Mouse (Mus musculus) left cerebral cortex, postnatal 36 days (tissue): ENCODE results near the gene Rnaseh1. TPM values are rescaled to one million over a fixed set of nuclear protein-coding genes. Genes with fewer than 3 reads are reported as not detected.
A peak's percentile ranks its signal among the peaks of the same experiment; 100 is the strongest.

ENCODE experiments used
- DNase-seq, 2 experiments: peaks; one replicate each; pipeline ENCODE4 v3.0.0; 2021 to 2022; ENCODE audit warnings: low spot score in 2 of 2, mixed read lengths in 1 of 2
- intact Hi-C: fragments of 180-260 bp; cut with DNase I; formaldehyde crosslinking; loops from one replicate; pipeline ENCODE4 v1.15.1; 2025
- total RNA-seq, 2 experiments: library from RNA; stranded (reverse); gene quantifications; 2 replicates each; pipeline ENCODE4 v1.2.3; 2021

Gene Rnaseh1
- total RNA-seq, 2 experiments from 2014 or later: 13.4 to 15.2 TPM

GRCm38 (mm10) chr12:28638778-28639177 is 10.6 kb upstream of the Rnaseh1 start:
- DNase-seq: no peak
- intact Hi-C loops: loop anchor here (5.0 kb wide), 1 partner anchor 46 kb away; no protein-coding TSS in a partner anchor

- no peak for DNase-seq
- intact Hi-C loops: no loop called here
Observed at GRCm38 (mm10) chr12:28662628-28663027, 13.2 kb downstream of the Rnaseh1 start.

DNA sequence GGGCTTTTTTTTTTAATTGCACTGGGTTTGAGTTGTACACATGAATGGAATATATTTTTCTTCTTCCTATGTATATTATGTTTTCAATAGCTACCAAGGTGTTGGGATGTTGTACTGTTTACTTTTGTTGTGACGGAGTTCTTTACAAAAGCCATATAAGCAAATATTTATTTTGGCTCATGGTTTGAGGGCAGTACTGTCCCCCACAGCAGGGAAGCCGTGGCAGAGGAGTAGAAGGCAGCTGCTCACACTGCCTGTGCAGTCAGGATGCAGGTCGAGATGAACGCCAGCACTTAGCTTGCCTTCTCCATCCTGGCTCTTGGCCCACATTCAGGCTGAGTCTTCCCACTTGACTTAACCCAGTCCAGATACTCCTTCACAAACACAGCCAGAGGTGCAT is 17.3 kb downstream of the Rnaseh1 start:
- DNase-seq: no peak
- intact Hi-C loops: no loop called here

GRCm38 (mm10) chr12:28667287-28667686 is 17.9 kb downstream of the Rnaseh1 start:
- intact Hi-C loops: no loop called here

GRCm38 (mm10) chr12:28674038-28674720 is 24.8 kb downstream of the Rnaseh1 start:
- intact Hi-C loops: loop anchor here (2.0 kb wide), 1 partner anchor 77 kb away; the partner anchor contains the start of genes Eipr1 and Trappc12
- no peak for DNase-seq

More at GRCm38 (mm10) chr12:28667287-28667686, 17.9 kb downstream of the Rnaseh1 start:
- no peak for DNase-seq

GRCm38 (mm10) chr12:28675121-28675924 is 25.9 kb downstream of the Rnaseh1 start, which contains the start of gene Adi1:
Gene Adi1, plus strand, starts transcription at chr12:28675231.
- intact Hi-C loops: loop anchor here (2.0 kb wide), 1 partner anchor 75 kb away; the partner anchor contains the start of genes Eipr1 and Trappc12
- DNase-seq: peak; percentile 89 to 90

DNA sequence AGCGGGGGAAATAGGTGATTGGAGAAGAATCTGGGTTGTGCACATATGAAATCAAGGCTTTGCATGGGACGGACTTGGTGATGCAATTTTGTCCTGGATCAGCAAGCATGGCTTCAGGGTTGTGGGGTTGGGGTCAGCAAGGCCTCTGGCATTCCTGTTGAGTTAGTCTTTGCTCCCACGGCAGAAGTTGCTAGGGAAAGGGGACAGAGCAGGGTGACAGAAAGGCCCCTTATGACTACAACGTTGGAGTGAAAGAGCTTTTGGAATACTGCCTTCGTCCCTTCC is 26.5 kb downstream of the Rnaseh1 start:
- intact Hi-C loops: loop anchor here (2.0 kb wide), 1 partner anchor 75 kb away; the partner anchor contains the start of genes Eipr1 and Trappc12
- no peak for DNase-seq

DNA sequence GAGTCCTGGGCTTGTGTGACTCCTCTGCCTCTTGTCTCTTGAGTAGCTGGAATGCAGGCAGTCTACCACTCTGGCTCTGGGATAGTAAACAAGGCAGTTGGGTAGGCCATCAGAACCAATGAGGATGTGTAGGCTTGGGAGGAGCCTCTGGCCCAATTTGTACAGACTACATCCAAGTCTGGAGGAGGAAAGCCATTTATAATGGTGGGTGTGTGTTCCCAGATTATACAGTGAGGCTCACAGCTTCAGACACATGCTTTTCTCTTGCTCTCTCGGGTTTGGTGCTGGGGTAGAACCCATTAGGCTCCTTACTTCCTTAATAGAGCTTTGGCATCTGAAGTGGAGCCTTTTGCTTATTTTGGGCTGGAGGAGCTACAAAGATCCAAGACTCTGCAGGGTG is 35.3 kb downstream of the Rnaseh1 start:
- intact Hi-C loops: no loop called here
- DNase-seq: no peak

- no peak for DNase-seq
- intact Hi-C loops: no loop called here
Observed at GRCm38 (mm10) chr12:28685771-28686170, 36.4 kb downstream of the Rnaseh1 start.

DNA sequence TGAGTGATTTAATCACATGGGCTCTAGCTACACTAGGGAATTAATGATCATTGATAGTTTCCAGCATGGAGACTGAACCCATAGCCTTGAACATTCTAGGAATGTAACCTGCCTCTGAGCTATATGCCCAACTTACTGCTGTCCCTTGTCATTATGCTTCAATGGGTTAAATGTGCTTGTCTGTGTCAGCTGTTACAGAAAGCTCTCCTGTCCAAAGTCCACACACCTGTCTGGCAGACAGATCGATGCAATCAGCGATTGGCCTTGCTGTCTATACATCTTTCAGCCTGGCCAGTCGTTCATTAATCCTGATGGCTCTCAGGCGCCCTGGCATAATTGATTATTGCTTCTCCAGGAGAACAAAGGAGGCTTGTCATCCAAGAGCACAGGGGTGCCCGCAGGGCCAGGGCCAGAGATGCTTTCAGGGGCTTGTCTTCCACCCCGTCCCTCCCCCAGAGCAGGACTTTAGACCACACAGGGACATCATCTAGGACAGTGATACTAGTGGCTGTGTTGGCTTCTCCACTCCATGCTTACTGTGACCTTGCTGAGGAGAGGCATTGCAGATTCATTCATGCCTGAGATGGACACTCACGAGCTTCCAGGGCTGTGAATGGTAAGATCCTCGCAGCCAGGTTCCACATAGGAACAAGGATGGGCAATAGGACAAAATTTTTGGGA is 36.9 kb downstream of the Rnaseh1 start:
- no peak for DNase-seq
- intact Hi-C loops: no loop called here

DNA sequence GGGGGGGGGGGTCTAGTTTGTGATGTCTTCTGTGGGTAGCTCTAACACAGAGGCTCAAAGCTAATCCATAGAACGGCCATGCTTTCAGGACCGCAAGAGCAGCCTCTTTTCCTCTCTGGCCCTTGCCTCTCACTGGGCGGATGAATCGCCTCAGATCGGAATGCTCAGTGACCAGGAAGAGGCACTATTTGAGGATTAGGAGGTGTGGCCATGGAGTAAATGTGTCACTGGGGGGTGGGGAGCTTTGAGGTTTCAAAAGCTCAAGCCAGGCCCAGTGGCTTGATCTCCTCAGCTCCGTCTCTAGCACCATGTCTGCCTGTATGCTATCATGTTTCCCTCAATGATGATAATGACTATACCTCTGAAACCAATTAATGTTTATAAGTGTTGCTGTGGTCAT is 39.6 kb downstream of the Rnaseh1 start:
- no peak for DNase-seq
- intact Hi-C loops: no loop called here

DNA sequence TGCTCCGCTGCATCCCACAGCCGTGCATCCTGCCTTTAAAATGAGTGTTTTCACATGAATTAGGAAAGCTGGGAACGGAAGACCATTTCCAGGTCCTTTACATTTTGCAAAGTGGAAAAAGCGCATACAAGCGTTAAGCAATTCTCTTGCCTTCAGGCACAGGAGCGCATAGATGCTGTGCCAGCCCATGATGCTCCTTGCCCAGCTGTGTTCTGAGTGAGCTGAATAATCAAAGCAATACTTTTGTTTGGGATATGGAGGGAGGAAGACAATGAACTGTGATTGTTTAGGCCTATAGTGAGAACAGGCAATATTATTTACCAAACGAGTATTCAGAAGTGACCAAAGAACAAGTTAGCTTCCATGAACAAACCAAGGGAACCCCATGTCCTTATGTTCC is 41.3 kb downstream of the Rnaseh1 start:
- intact Hi-C loops: no loop called here
- no peak for DNase-seq

DNA sequence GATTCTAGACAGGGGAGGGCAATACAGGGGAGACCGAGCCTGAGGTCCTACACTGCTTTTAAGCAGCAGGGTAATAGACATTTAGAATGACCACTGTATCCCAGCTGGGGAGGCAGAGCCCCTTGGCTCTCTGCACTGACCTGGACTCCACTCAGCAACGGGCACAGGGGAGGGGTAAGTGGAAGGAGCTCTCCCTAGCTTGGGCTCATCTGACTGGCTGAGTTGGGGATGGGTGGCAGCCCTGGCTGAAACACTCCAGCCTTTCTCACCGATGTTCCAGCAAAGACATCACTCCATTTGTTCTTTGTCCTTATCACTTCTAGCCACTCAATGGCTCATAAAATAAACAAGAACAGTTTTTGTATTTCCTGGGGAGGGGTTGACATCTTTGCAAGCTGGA is 44.3 kb downstream of the Rnaseh1 start:
- DNase-seq: no peak
- intact Hi-C loops: no loop called here

DNA sequence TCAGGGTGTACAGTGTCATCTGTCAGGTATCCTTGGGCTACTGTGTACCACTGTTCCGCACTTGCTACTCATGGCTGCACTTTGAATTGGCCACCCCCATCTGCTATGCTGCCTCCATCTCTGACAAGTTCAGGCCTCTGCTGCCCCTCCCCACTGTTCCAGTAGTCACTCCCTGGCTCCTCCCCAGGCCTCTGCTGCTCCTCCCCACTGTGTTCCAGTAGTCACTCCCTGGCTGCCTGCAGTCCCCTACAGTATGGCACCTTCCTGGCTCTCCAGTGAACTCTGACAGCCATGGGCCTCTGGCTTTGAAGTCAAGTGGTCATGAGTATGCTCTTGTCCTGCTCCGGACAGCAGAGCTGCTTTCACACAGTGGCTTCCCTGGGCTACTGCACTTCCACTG is 44.8 kb downstream of the Rnaseh1 start:
- intact Hi-C loops: no loop called here
- DNase-seq: no peak

DNA sequence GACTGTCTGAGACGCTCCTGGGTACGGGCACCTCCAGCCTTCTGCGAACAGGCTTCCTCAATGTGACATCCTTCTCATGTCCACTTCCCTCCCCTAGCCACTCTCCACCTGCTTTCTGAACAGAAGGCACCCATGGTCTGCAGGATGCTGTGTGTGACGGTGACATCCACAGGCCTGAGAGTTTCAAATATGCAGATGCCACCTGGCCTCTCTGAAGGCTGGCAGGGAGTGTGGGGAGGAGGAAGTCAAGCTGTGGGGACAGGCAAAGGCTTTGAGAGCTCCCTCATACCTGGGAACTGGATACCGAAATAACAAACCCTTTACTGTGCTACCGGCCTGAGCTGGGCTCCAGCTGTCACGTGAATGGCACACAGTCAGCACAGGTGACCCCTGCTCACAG is 45.4 kb downstream of the Rnaseh1 start:
- DNase-seq: no peak
- intact Hi-C loops: no loop called here

DNA sequence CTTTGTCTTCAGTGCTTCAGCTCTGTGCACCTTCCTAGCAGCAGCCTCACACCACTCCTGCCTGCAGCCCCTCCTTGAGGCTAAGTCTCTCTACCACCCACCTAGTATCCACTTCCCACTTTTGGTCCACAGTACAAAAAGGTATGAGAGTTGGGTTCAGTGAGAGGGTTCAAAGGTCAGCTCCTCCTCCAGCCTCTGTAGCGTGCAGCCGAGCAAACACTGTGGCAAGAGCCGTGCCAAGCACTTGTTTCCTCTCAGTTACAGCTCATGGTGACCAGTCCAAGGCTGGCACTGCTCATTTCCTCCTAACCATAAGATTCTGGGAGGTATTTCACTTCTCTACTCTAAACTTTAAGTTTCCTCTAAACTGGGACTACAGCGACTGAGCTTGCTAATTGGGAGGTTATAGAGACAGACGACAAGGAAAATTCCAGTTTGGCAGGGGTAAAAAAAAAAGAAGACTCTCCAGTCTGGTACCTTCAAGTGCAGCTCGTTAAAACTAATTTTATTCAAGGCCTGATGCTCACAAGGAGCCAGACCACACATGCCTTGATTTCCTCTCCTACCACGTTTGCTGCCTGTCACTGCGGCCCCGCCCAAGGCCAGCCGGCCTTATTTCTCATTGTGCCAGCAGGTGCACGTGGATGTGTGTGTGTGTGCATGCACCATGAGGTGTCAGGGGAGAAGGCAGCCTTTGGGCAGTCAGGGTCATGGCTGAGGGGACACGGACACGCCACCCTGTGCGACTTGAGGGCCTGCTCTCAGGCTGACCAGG is 48.6 kb downstream of the Rnaseh1 start:
- DNase-seq: peak; percentile 26 to 43
- intact Hi-C loops: loop anchor here (2.0 kb wide), 1 partner anchor 135 kb away; no protein-coding TSS in a partner anchor

DNA sequence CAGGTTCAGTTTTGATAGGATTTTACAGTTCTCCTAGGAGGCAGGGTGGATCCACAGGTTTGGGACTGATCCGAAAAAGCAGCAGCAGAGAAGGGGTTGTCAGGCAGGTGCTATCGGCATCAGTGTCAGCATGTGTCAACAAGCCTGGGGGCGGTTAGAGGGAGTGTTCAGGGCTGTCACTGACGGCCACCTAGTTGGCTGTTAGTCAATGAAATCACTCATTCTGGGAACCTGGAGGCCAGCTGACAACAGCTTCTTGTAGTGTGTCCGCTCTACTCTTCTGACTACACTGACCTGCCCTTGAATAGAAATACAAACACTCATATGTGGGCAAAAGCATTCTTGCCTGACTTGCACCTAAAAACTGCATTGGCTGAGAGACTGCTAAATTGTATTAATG is 49.7 kb downstream of the Rnaseh1 start:
- DNase-seq: no peak
- intact Hi-C loops: loop anchor here (2.0 kb wide), 1 partner anchor 134 kb away; no protein-coding TSS in a partner anchor

GRCm38 (mm10) chr12:28699656-28700055 is 50.3 kb downstream of the Rnaseh1 start:
- peak; percentile 62 to 82 for DNase-seq
- intact Hi-C loops: loop anchor here (2.0 to 10.0 kb wide), 3 partner anchors 53 to 435 kb away; partner anchors contain the start of genes Eipr1 and Trappc12

DNA sequence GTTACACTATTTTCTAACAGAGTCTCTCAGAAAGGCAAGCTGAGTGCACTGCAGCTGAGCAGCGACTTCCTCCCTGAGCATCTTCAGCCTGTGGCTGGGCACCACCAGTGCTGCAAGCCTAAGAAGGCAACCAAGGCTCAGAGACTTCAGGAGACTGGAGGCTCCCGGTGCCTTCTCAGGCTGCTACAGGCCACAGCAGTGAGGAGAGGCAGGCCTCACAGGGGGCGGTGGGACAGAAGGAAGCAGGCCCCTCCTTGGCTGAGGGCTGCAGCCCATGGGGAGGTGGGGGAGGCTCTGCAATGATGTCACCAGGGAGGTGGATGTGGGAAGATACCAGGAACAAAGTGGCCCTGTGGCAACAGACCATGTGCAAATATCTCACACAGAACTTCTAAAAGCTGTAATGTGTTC is 50.7 kb downstream of the Rnaseh1 start:
- intact Hi-C loops: loop anchor here (5.0 to 10.0 kb wide), 2 partner anchors 52 to 435 kb away; partner anchors contain the start of genes Eipr1 and Trappc12

More for the DNA sequence above, 50.7 kb downstream of the Rnaseh1 start:
- peak; percentile 42 to 54 for DNase-seq
